Mouse (Mus musculus) ES-E14 (cell line): ENCODE results near the gene Gm40193. TPM values are rescaled to one million over a fixed set of nuclear protein-coding genes. Genes with fewer than 3 reads are reported as not detected.
A peak's percentile ranks its signal among the peaks of the same experiment; 100 is the strongest.

Experiments
- DNase-seq: peaks from one replicate; pipeline ENCODE4 v3.0.0-alpha.2; 2013; ENCODE audit warnings: low read depth, low spot score
- H3K27ac ChIP-seq: 2 replicates; pipeline ENCODE4 v1.5.1; 2012; ENCODE audit warnings: low read depth, mild to moderate bottlenecking, low read length, moderate library complexity, mixed read lengths; ENCODE audit not compliant: poor library complexity, insufficient read depth, severe bottlenecking
- H3K36me3 ChIP-seq: 2 replicates; pipeline ENCODE4 v1.6.1; 2012; ENCODE audit warnings: mild to moderate bottlenecking, low read length, moderate library complexity, mixed read lengths; ENCODE audit not compliant: control insufficient read depth, poor library complexity, insufficient read depth, severe bottlenecking
- H3K4me1 ChIP-seq, 2 experiments: fragments of 150-350 bp in 1 of 2; sonication (generic) in 1 of 2; 2 replicates each; pipeline ENCODE4 v1.6.1; 2012; ENCODE audit warnings: low read length in 2 of 2, mild to moderate bottlenecking in 1 of 2, mixed read lengths in 1 of 2; ENCODE audit not compliant: control insufficient read depth in 2 of 2, insufficient read depth in 2 of 2, poor library complexity in 1 of 2
- H3K4me3 ChIP-seq, 2 experiments: fragments of 150-350 bp in 1 of 2; sonication (generic) in 1 of 2; 2 replicates each; pipeline ENCODE4 v1.5.1; 2012; ENCODE audit warnings: low read length in 2 of 2, low read depth in 1 of 2, mild to moderate bottlenecking in 1 of 2, mixed read lengths in 1 of 2; ENCODE audit not compliant: insufficient read depth in 1 of 2, poor library complexity in 1 of 2, severe bottlenecking in 1 of 2
- H3K9ac ChIP-seq: 2 replicates; pipeline ENCODE4 v1.6.1; 2012; ENCODE audit warnings: low read depth, mild to moderate bottlenecking, low read length, mixed read lengths; ENCODE audit not compliant: poor library complexity, insufficient read depth, severe bottlenecking
- H3K9me3 ChIP-seq: fragments of 150-350 bp; sonication (generic); 2 replicates; pipeline ENCODE4 v1.6.1; 2012; ENCODE audit warnings: low read depth, mild to moderate bottlenecking, low read length; ENCODE audit not compliant: control insufficient read depth, insufficient read depth
- CHD2 ChIP-seq: IDR thresholded peaks from 2 replicates; pipeline ENCODE4 v1.6.1; 2014; ENCODE audit warnings: mild to moderate bottlenecking, low read depth, low read length, inconsistent platforms
- HCFC1 ChIP-seq: IDR thresholded peaks from 2 replicates; pipeline ENCODE4 v1.6.1; 2012; ENCODE audit warnings: low read length, inconsistent platforms, borderline replicate concordance; ENCODE audit not compliant: insufficient read depth
- MAFK ChIP-seq: IDR thresholded peaks from 2 replicates; pipeline ENCODE4 v1.6.1; 2014; ENCODE audit warnings: mild to moderate bottlenecking, low read depth, low read length, inconsistent platforms; ENCODE audit not compliant: insufficient read depth
- ZC3H11A ChIP-seq: IDR thresholded peaks from 2 replicates; pipeline ENCODE4 v1.6.1; 2012; ENCODE audit warnings: low read depth, mild to moderate bottlenecking, inconsistent platforms, low read length, borderline replicate concordance
- ZNF384 ChIP-seq: IDR thresholded peaks from 2 replicates; pipeline ENCODE4 v1.6.1; 2012; ENCODE audit warnings: low read depth, low read length, inconsistent platforms
- in situ Hi-C, 2 experiments: fragments of 600-800 bp; cut with MboI; formaldehyde crosslinking; loops; one replicate each; pipeline ENCODE4 v1.15.1; 2025; ENCODE audit warnings: low sequenced_read_pairs in 2 of 2, inconsistent platforms in 1 of 2; ENCODE audit not compliant: unreplicated experiment in 2 of 2
- total RNA-seq: library from RNA; depleted of rRNA; stranded (reverse); fragments of 300-350 nt; gene quantifications from 2 replicates; pipeline ENCODE4 v1.2.3, GENCODE M21; 2012

Gm40193 gene
- total RNA-seq, 1 experiment = not detected

DNA sequence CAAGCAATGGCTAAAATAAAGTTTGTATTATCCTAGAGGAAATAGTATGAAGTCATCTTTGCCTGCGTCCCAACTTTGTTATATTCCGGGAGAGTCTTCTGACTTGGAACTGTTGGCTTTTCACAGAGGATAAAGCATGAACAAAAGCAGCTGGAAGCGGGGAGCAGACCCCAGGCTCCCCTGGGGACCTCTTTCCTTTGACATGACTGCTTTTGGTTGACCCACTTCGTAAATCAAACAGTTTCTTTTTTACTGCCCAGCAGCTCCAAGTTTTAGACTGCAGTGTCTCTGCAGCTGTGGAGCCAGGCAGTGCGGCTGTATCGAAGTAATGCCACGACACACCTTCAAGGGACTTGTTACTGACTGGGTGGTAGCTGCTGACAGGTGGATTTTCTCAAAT lies 33.8 kb upstream of the Gm40193 start:
- no peak for DNase-seq
- Histone ChIP-seq H3K27ac (no peak overlapping the region), H3K36me3 (no peaks in the 10 kb centered on the region), H3K9ac (no peak overlapping the region), H3K9me3 (no peaks in the 10 kb centered on the region), H3K4me1 (peaks cover 0 to 4% of the 10 kb centered on the region in 2 experiments; a peak in 2 of 4 replicates), H3K4me3 (no peak overlapping the region)
- in situ Hi-C loops = no loop called here
- TF ChIP-seq ZNF384 (no peak), ZC3H11A (no peak), HCFC1 (no peak), CHD2 (no peak), MAFK (no peak)

DNA sequence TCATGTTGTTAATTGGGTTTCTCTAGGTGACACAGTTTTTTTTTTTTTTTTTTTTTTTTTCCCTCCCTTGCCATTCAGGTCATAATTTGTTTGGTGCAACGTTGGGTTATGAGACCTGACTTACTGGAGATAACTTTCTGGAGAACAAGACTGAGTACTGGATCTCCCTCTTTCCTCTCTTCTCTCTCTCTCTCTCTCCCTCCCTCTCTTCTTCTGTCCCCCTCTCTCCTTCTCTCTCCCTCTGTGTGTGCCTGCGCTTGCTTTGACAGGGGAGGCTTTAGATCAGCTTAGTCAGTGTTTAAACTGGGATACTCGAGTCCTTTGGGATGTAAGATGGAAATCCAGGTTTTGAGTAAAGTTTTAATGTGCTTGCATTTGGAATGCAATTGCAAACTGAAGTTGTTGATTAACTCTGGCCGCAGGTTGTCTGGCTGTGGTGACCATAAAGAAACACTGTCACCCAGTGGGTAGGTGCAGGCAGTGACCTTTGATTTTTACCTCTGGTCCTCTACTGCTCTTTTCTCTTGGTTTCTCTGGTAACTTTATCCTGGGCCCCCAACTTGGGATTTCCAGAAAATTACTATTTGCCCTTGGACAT lies 31.6 kb upstream of the Gm40193 start:
- DNase-seq = no peak
- Histone ChIP-seq H3K4me3 (peak overlapping the region; percentile 79 to 85; a peak in 2 of 4 replicates), H3K9ac (no peak overlapping the region; the same call in 1 of the 2 replicates), H3K4me1 (peaks cover 0 to under 1% of the 10 kb centered on the region in 2 experiments; a peak in 2 of 4 replicates), H3K36me3 (no peaks in the 10 kb centered on the region), H3K27ac (no peak overlapping the region), H3K9me3 (no peaks in the 10 kb centered on the region)
- in situ Hi-C loops = no loop called here
- TF ChIP-seq MAFK (no peak), HCFC1 (no peak), ZC3H11A (no peak), CHD2 (no peak), ZNF384 (no peak)

DNA sequence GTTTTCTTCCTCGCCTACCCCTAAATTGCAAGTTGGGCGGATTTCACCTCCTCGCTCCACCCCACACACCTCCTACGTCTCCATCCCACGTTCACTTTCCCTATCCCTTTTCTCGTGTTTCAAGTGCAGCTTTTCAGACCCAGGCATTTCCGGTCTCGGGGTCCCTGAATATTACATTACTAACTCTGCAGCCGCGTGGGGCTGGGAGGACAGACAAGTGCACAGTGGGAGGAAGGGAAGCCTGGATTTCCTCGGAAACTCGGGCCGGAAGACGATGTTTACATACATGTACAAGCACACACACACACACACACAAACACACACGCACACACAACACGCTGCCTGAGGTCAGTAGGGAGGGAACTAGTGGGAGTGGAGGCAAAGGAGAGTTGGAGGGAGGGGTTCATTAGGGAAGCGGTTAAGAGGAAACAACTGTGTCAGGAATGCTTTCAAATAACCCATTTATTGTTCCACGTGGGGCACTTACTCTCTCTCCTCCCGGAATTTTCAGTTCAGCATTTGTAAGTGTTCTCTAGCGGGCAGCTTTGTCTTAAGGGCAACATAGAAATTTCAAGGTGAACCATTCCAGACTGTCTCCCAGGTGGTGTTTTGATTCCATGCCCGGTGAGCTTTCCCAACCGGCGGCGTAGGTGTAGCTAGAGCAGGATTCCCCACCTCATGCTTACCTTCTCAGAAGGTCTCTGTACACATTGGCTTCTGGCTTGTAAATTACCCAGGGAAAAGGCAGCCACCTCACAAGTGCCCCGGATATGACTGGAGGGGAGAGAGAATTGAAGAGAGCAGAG lies 30.9 kb upstream of the Gm40193 start:
- Histone ChIP-seq H3K9me3 (no peaks in the 10 kb centered on the region), H3K36me3 (no peaks in the 10 kb centered on the region), H3K4me3 (peak overlapping the region; percentile 79 to 85), H3K27ac (no peak overlapping the region; the same call in 1 of the 2 replicates), H3K9ac (peak overlapping the region; percentile 80), H3K4me1 (no peaks in the 10 kb centered on the region; a peak in 1 of 4 replicates)
- DNase-seq = no peak
- TF ChIP-seq HCFC1 (no peak; the same call in 1 of the 2 replicates), MAFK (no peak), CHD2 (no peak), ZC3H11A (no peak), ZNF384 (no peak)
- in situ Hi-C loops = no loop called here

DNA sequence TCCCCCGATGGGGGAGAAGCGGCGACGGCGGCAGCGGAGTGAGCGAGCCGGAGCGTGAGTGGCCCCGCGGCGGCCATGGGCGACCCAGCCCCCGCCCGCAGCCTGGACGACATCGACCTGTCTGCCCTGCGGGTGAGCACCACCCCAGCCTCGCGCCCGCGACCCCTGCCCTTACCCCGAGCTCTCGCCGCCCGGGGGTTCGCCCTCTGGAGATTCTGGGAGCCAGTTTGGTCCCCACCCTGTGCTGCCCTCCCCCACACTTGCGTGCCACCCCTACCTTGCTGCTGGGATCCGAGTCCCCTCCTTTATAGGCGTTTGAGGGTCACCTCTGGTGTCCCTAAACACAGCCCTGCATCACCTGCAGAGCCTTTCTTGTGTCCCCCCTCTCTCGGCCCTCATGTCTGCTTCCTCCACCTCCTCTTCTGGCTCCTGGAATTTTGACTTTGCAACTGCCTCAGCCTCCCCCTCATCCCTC lies 30.3 kb upstream of the Gm40193 start:
- in situ Hi-C loops = no loop called here
- Histone ChIP-seq H3K9me3 (no peaks in the 10 kb centered on the region), H3K36me3 (no peaks in the 10 kb centered on the region), H3K4me3 (peak overlapping the region; percentile 79 to 85), H3K4me1 (no peaks in the 10 kb centered on the region; a peak in 1 of 4 replicates), H3K27ac (peak overlapping the region; percentile 2; the same call in 1 of the 2 replicates), H3K9ac (peak overlapping the region; percentile 80)
- no peak for DNase-seq
- TF ChIP-seq ZC3H11A (no peak), MAFK (no peak), HCFC1 (no peak), ZNF384 (no peak), CHD2 (no peak)
